Mouse (Mus musculus): Measurements from ENCODE around the gene Ttll3.

The Ttll3 gene

DNA sequence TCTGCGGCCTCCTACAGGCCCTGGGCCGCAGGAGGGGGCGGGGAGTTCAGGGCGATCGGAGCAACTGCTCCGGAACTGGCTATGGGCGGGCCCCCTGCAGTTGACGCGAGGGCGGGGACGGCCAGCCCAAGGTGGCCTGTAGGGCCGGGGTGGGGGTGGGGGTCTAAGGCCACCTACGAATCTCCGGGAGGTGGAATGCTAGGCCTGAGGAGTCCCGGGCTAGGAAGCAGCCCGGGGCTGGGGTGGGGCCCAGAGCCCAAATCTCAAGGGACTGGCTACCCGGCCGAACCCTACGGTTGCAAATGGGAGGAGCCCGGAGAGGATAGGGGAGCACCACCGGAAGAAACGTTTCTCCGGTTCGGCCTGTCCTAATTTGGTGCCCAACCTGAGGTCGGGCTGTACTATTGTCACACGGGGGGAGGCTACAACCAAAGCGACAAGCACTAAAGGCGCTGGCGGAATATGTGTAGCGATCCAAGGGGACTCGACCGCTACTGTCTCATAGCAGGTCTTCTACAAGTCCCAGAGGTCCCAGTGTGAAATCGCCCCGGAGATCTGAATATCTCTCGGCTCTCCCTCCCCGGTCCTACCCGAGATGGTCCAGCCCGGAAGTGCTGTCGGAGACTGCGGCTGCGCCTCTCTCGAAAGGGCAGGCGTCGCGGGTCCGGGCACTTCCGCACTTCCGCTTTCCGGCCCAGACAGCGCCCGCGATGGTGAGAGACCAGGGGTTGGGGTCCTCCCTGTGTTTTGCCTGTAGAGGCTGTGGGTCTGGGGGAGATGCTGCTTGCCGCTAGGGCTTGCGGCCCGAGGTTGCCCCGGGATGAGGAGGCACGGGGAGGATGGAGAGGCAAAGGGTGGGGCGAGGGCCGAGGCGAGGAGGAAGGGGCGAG lies 11.3 kb upstream of the Ttll3 start, which contains the start of the genes Tada3 and Arpc4:
TSS of gene Tada3 (minus strand) at position 388 of the 890 bp plus-strand sequence.
TSS of gene Arpc4 (plus strand) at position 620 of the 890 bp plus-strand sequence.
- peak; percentile 94 for DNase-seq (ENCODE audit: low spot score in 2 of 2)

DNA sequence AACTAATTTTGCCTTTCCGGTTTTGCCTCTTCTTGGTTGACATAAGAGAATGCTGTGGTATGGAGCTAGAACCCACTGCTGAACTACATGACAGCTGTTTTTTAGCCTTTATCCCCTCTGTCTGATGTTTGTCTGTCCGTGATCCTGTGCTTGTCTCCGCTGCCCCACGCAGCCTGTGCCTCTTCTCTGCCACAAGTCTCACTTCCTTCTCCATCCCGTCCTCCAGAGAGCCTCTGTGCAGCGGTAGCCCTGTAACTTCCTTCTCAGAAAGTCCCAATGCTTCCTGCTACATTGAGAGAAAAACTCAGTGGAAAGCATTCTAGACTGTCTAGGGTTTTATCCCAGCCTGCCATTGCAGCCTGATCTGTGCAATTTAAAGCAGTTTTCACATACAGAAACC lies 9.8 kb upstream of the Ttll3 start:
- DNase-seq (ENCODE audit: low spot score in 2 of 2): no peak

DNA sequence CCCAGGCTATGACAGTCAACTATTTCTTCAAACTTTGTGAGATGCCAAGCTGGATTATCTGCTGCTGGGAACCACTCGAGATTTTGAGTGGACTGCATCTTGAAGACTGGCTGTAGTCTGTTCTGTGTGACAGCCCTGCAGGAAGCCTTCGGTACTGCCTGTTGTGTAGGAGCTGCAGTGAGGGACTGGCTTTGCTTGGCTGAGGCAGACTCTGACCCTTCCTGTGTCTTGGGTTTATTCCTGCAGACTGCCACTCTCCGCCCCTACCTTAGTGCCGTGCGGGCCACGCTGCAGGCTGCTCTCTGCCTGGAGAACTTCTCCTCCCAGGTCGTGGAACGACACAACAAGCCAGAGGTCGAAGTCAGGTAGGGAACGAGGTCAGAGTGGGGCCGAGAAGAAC lies 8.6 kb upstream of the Ttll3 start:
- no peak for DNase-seq (ENCODE audit: low spot score in 2 of 2)

DNA sequence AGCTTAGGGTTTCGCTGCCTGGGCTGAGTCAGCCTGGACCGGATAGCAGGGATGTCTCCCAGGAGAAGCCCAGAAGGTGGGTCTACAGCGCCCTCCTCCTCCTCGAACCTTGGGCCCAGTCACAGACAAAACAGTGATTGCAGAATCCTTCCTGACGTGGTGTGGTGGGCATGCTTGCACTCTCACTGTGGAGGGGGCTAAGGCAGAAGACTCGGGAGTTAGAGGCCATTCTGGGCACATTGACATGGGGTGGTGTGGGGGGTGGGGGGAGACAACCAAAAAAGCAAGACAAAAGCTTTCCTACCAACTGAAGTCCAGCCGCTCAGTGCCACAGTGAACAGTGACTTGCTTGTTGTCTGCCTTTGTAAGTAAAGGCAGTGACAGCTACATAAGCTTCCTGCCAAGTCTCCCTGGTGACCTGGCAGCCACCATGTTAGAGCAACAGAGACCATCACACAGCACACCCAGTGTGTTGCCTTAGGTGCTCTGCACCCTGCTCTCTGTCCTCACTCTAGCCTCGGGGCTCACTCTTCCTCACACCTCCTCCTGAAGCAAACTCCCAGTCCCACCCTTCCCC lies 4.6 kb upstream of the Ttll3 start:
- DNase-seq (ENCODE audit: low spot score in 2 of 2): peak; percentile 62 to 75

DNA sequence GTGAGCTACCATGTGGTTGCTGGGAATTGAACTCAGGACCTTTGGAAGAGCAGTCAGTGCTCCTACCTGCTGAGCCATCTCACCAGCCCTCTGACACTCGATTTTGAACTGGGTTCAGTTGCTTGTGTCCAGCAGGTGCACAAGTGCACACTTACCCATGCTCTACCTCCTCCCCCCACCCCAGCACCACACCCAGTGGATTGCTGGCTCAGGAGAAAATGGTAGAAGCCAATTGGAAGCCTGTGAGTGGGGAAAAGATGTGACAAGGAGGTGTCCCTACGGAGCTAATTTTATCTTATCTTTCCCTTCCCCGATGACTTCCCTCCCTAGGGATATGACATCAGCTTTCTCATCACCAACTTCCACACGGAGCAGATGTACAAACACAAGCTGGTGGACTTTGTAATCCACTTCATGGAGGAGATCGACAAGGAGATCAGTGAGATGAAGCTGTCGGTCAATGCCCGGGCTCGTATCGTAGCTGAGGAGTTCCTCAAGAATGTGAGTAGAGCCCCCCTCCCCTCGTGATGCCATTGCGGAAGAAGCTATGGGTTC lies 3.8 kb upstream of the Ttll3 start:
- DNase-seq (ENCODE audit: low spot score in 2 of 2): no peak

DNA sequence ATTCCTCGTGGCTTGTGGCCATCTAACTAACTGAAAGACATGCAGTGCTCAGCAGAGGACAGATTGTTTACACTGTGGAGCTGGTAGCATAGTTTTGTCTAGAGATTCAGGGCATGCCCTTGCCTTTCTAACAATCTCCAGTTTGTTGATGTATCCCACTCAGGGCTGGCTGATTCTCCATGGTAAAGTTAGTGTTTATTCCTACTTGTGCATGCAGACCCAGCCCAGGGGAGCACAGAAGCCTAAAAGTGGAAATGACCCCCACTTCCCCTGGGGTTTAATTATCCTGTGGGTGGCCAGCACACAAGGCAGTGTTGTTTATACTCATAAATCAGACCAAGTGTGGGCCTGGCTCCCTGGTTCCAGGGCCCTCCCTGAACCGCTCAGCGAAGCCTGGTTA lies 3.0 kb upstream of the Ttll3 start:
- no peak for DNase-seq (ENCODE audit: low spot score in 2 of 2)

DNA sequence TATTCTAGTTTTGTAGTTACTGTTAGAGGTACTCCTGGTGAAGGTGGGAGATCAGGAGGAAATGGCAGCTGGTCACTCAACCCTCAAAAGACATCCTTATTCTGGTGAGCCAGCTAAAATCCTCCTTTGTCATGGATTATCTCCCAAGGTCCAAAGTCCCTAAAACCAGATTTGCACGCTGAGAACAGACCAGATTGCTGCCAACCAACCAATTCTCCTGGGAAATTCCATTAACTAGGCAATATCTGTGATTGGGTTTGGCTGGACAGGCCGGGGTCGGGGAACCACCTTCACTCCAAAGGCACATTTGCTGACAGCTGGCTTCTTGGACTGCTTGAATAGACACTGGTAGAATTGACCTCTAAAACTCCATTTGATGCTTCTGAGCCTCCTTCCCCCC lies 1.7 kb downstream of the Ttll3 start:
- no peak for DNase-seq (ENCODE audit: low spot score in 2 of 2)

DNA sequence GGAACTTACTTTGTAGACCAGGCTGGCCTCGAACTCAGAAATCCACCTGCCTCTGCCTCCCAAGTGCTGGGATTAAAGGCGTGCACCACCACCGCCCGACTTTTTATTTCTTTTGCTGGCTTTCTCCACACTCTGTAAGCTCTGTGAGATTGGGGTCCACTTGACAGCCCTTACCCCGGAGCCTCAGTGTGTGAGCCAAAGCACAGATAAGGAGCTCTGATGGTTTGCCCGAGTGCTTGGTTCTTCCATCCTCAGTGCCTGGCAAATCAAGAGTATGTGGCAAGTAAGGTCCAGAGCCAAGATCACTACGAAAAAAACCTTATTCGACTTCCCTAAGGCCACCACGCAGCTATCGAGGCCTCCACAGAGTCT lies 2.9 kb downstream of the Ttll3 start:
- DNase-seq (ENCODE audit: low spot score in 2 of 2): no peak

DNA sequence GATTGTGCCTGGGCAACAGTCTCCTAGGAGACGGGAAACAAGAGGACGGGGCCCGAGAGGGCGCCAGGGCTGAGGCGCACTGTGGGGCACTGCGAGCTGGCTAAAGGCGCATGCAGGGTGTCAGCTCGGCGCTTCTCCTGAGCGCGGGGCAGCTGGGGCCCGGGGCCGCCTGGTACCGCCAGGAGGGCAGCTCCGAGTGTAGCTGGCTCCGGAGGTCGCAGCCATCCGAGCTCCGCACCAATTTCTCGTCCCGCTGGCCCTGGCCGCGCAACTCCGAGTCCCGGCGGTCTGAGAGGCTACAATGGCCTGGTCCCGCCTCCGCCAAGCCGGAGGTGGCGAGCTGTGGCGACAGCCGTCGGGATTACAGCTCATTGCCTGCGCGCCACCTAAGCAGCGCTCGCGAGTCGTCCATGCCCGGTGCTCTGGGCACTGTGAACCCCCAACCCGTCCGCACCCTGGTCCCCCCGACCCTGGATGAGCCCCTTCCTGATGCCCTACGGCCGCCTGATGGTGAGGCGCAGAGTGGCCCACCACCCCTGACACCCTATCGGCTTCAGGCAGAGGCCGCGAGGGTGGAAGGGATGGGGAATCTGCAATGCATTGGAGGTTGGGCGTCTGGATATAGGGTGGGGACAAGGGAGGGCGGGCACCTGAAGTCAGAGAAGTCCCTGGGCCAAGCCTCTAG lies 3.5 kb downstream of the Ttll3 start:
- peak; percentile 71 to 74 for DNase-seq (ENCODE audit: low spot score in 2 of 2)

DNA sequence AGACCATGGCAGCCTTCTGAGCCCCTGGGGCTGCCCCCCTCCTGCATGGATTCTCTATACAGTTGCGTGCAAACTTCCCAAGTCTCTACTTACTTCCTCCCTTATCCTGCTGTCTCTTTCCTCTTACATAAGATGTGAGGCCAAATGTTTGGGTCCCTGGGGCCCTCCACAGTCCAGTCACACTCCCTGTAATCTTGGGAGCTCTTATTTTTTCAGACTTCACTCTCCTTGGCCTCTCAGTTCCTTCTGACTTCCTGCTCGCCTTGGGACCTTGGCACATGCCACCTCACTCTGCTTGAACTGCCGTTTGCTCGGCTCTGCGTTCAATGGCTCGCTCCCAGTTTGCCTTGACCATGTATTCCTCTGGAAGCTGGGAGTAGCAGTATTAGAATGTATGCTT lies 4.9 kb downstream of the Ttll3 start:
- no peak for DNase-seq (ENCODE audit: low spot score in 2 of 2)

DNA sequence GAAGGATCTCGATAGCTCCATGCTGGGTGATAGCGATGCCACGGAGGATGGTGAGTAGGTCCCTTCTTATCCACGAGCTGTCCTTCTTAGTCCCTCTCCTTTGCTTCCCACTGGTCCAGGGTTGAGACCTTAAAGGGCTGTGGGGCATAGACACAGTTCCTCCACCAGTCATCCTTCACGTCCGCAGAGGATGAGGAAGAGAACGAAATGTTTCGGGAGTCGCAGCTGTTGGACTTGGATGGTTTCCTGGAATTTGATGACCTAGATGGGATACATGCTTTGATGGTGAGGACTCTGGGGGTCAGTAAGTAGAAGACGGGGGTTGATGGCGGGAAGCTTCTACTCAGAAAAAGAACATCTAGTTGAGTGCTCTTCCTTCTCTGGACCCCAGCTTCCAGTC lies 5.8 kb downstream of the Ttll3 start:
- DNase-seq (ENCODE audit: low spot score in 2 of 2): no peak

DNA sequence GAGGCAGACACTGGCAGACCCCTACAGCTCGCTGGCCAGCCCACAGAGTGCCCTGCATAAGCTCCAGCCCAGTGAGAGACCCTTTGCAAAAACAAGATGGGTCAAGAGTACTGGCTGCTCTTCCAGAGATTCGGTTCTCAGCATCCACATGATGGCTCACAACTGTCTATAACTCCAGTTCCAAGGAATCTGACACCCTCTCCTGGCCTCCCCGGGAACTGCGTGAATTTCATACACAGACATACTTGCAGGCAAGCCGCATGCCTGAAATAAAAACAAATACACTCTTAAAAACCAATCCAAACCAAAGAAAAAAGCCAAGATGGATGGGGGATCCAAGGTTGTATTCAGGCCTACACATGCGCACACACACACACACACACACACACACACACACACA lies 6.4 kb downstream of the Ttll3 start:
- no peak for DNase-seq (ENCODE audit: low spot score in 2 of 2)

DNA sequence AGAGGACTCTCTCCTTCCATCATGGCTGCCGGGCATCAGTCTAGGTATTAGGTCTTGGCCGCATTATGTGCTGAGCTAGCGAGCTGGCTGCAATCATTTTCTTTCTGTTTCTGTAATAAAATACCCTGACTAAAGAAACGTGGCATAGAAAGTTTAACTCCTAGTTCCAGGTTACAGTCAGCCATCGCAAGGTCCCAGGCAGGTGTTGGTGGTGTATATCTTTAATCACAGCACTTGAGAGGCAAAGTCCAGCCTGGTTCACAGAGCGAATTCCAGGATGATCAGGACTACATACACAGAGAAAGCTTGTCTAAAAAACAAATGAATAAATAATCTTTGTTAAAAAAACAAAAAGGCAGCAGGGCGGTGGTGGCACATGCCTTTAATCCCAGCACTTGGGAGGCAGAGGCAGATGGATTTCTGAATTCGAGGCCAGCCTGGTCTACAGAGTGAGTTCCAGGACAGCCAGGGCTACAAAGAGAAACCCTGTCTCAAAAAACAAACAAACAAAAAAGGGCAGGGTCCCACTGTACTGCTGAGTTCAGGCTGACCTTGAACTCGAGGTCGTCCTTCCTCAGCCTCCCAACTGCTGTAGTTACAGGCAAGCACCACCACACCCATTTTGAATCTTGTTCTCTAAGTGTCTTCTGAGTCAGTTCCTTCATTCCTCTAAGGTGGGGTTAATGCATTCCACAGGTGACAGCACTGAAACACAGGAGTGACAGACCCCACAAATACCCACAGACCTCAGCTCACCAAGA lies 7.4 kb downstream of the Ttll3 start:
- DNase-seq (ENCODE audit: low spot score in 2 of 2): no peak

DNA sequence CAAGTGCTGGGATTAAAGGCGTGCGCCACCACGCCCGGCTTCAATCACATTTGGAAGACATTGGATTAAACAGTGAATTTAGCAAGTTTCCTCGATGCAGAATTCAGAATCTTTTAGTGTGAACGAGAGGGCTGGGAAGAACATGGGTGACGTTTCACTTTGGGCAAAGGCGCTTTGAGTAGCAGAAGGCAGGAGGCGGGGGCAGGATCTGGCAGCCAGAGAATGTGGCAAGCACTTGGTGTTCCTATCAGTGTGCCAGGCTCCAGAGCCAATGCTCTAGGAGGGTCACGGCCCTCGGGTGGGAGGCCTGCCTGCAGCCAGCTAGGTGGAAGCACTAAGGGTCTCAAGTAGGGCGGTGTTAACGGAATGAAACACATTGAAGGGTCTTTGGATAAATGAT lies 13.0 kb downstream of the Ttll3 start:
- no peak for DNase-seq (ENCODE audit: low spot score in 2 of 2)

DNA sequence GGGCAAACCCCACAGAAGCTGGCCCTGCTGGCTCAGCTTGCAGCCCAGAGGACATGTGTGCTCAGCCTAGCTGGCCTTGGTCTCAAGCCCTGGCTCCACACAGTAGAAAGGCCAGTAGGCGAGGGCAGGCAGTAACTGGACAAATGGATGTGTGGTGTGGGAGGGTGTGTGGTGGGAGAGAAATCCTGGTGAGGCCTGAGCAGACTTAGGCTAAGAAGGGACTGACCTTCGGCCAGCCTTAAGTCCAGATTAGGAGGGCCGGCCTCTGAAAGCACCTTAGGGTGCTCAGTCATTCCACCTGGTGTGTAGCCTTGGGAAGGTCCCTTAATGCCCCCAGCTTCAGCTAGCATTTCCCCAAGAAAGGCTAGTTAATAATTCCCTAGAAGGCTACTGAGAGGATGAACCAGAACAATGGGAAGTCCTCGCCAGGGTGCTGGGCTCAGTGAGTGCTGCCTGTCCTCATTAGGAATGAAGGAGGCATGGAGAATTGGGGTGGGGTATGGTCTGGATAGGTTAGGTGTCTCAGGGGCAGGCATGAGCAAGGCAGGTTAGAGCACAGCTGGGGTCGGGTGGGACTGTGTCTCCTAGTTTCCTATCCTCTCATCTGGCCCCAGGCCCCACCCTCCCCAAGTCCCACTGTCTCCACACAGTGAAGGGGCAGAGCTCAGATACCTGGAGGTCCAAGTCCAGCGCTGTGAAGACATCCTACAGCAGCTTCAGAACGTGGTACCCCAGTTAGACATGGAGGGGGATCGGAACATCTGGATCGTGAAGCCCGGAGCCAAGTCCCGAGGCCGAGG lies 15.8 kb downstream of the Ttll3 start:
- DNase-seq (ENCODE audit: low spot score in 2 of 2): no peak

DNA sequence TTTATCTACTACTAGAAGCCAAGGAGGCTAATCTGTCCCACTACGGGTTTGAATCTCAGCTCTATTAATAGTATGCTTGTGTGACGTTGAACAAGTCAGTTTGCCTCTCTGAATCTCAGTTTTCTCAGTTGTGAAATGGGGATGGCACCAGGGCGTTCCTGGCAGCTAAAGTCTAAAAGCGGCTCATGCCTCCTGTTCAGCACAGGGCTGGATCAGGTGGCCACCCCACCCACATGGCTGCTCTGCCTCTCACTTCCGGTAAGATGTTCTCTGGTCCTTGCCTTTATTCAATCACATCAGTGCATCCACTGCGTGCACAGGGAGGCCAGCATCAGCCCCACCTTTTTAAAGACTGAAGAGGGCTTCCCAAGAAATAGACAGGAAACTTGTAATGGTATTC lies 16.4 kb downstream of the Ttll3 start:
- no peak for DNase-seq (ENCODE audit: low spot score in 2 of 2)

DNA sequence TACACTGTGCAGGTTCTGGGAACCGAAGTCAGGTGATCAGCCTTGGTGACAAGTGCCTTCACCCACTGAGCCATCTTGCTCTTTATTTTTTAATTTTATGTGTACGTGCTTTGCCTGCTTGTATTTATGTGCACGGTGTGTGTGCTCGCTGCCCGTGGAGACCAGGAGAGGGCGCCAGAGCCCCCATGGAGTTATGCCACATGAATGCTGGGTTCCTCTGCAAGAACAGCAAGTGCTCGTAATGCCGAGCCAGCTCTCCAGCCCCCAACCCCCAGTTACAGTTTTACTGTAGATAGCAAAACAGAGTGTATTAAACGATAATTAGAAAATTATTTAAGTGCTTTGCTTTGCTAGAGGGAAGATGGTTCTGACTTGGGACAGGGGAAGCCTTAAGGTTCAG lies 17.6 kb downstream of the Ttll3 start:
- DNase-seq (ENCODE audit: low spot score in 2 of 2): no peak

DNA sequence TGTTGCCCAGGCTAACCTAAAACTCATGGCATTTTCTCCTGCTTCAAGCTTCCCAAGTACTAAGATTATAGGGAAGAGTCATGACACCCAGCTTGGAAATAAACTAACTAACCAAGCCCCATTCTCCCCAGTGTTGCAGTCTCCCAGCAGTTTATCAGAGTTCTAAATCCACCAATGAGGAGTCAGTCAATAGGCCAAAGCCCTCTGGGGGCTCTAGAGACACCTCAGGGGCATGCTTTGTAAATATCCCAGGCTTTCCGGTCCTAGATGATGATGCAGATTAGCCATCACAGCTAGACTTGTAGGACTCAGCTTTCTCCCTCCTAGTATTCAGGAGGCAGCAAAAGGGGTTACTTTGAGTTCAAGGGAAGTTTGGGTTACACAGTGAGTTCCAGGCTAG lies 20.9 kb downstream of the Ttll3 start:
- DNase-seq (ENCODE audit: low spot score in 2 of 2): no peak

DNA sequence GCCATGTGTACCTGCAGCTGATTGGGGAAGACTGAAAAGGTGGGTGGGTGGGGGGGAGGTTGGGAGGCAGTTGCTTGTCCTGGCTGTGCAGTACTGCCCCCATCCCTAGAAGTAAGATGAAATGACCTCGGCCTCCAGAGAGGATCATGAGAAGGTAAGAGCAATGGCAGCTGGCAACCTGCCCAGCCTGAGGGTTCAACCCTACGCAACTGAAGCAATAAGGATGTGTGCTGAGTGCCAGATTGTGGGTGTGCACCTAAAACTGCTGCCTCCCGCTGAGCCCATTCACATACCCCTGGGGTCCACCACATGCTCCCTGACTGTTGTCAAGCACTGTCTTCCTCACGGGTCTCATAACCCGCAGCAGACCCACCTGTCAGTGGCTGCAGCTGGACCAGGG lies 27.4 kb downstream of the Ttll3 start:
- no peak for DNase-seq (ENCODE audit: low spot score in 2 of 2)

DNA sequence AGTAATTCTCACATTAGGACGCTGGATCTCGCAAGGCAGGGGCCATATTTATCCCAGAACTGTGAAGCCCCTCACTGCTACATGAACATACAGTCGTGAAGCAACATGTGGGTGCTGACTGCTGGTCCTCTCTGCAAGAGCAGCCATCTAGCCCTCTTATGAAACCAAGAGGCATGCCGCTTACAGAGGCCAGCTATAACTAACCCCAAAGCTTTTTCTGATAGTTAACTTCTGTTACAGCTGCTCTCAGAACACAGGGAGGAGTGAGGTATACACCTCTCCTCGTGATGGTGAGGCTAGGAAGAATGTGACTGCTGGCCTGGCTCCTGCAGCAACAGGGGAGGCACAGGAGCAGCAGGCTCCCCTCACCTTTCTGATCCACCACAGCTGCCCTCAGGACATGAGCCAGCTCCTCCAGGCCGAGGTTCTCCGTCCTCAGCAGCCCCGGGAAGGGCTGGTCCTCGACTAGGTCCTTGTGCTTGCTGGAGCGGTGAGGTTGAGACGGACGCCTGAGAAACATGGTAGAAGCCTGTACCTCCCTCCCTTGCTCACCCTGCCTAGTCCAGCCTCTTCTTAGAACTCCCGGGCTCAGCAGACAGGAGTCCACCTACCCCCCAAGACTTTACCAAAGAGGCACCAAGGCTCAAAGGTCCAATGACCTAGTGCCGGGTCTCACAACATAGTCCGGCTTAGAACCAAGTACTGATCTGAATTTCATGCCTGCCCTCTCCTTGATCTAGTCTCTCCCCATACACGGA lies 29.6 kb downstream of the Ttll3 start:
- no peak for DNase-seq (ENCODE audit: low spot score in 2 of 2)

Data from right cerebral cortex, postnatal 10 days (tissue).